Mouse (Mus musculus) heart, embryonic 14.5 days (tissue): ENCODE measurements around the gene Cops4. TPM values are rescaled to one million over a fixed set of nuclear protein-coding genes. Genes with fewer than 3 reads are reported as not detected.

Experiments used
- ATAC-seq: fragments of 200-750 bp; cut with Nextera tagmentation; 2 replicates; pipeline ENCODE4 v1.8.0; 2017; ENCODE audit warnings: low read depth, moderate TSS enrichment; ENCODE audit not compliant: insufficient number of reproducible peaks, insufficient read depth, low FRiP score
- H3K27ac ChIP-seq, 2 experiments: fragments of 200-500 bp in 1 of 2; fragments of 300-500 bp in 1 of 2; sonication (generic) in 1 of 2; replicated peaks in 1 of 2; 2 replicates each; pipeline ENCODE4 v1.5.1; 2012 to 2014; ENCODE audit warnings: low read depth in 2 of 2, low read length in 2 of 2, control low read depth in 1 of 2, mild to moderate bottlenecking in 1 of 2, mixed read lengths in 1 of 2; ENCODE audit not compliant: control insufficient read depth in 1 of 2, insufficient read depth in 1 of 2
- H3K27me3 ChIP-seq: fragments of 300-500 bp; sonication (generic); 2 replicates; pipeline ENCODE4 v1.6.1; 2014; ENCODE audit warnings: mild to moderate bottlenecking, low read length, control low read depth; ENCODE audit not compliant: control insufficient read depth, insufficient read depth
- H3K36me3 ChIP-seq: fragments of 300-500 bp; sonication (generic); 2 replicates; pipeline ENCODE4 v1.6.1; 2014; ENCODE audit warnings: mild to moderate bottlenecking, control low read depth, low read length, mixed read lengths; ENCODE audit not compliant: control insufficient read depth, insufficient read depth
- H3K4me1 ChIP-seq, 2 experiments: fragments of 200-500 bp in 1 of 2; fragments of 300-500 bp in 1 of 2; sonication (generic) in 1 of 2; 2 replicates each; pipeline ENCODE4 v1.6.1; 2012 to 2014; ENCODE audit warnings: low read length in 2 of 2, control low read depth in 1 of 2, mixed read lengths in 1 of 2; ENCODE audit not compliant: control insufficient read depth in 2 of 2, insufficient read depth in 2 of 2
- H3K4me2 ChIP-seq: fragments of 300-500 bp; sonication (generic); 2 replicates; pipeline ENCODE4 v1.6.1; 2014; ENCODE audit warnings: mild to moderate bottlenecking, low read length
- H3K4me3 ChIP-seq, 2 experiments: fragments of 200-500 bp in 1 of 2; fragments of 300-500 bp in 1 of 2; sonication (generic) in 1 of 2; 2 replicates each; pipeline ENCODE4 v1.5.1; 2012 to 2014; ENCODE audit warnings: low read length in 2 of 2, mild to moderate bottlenecking in 2 of 2, control low read depth in 1 of 2, low read depth in 1 of 2, moderate library complexity in 1 of 2; ENCODE audit not compliant: control insufficient read depth in 1 of 2, insufficient read depth in 1 of 2
- H3K9ac ChIP-seq: fragments of 300-500 bp; sonication (generic); 2 replicates; pipeline ENCODE4 v1.6.1; 2014; ENCODE audit warnings: mild to moderate bottlenecking, low read length
- H3K9me3 ChIP-seq: fragments of 300-500 bp; sonication (generic); 2 replicates; pipeline ENCODE4 v1.6.1; 2016; ENCODE audit warnings: low read length, control low read depth; ENCODE audit not compliant: control insufficient read depth
- WGBS: fragments of 180-500 bp; shearing (Covaris S2); extraction: QIAGEN DNeasy Blood & Tissue Kit; methylation state at CpG from one replicate; pipeline ENCODE4 v1.1.7; 2014; 5-methylcytosine and 5-hydroxymethylcytosine counted together
- polyA plus RNA-seq: library from polyadenylated mRNA; unstranded; fragments of >200 nt; fragmentation: Nextera tagmentation; extraction: Ambion mirVana; gene quantifications from 2 replicates; pipeline ENCODE4 v1.2.1, GENCODE M21; 2014

Gene Cops4
- polyA plus RNA-seq, 1 experiment from 2014 or later: 157 TPM

GRCm38 (mm10) chr5:100536638-100537037 lies 18.5 kb downstream of the Cops4 start:
- H3K4me2 ChIP-seq: no peak overlapping the region
- H3K36me3 ChIP-seq: peaks cover 76% of the 10 kb centered on the region
- ATAC-seq: no peak
- WGBS: 81% methylated on average over 3 of the region's 3 CpGs
- H3K27ac ChIP-seq: no peak overlapping the region
- H3K4me3 ChIP-seq: no peak overlapping the region
- H3K9me3 ChIP-seq: no peaks in the 10 kb centered on the region
- H3K9ac ChIP-seq: no peak overlapping the region
- H3K27me3 ChIP-seq: no peaks in the 10 kb centered on the region
- no peaks in the 10 kb centered on the region for H3K4me1 ChIP-seq

DNA sequence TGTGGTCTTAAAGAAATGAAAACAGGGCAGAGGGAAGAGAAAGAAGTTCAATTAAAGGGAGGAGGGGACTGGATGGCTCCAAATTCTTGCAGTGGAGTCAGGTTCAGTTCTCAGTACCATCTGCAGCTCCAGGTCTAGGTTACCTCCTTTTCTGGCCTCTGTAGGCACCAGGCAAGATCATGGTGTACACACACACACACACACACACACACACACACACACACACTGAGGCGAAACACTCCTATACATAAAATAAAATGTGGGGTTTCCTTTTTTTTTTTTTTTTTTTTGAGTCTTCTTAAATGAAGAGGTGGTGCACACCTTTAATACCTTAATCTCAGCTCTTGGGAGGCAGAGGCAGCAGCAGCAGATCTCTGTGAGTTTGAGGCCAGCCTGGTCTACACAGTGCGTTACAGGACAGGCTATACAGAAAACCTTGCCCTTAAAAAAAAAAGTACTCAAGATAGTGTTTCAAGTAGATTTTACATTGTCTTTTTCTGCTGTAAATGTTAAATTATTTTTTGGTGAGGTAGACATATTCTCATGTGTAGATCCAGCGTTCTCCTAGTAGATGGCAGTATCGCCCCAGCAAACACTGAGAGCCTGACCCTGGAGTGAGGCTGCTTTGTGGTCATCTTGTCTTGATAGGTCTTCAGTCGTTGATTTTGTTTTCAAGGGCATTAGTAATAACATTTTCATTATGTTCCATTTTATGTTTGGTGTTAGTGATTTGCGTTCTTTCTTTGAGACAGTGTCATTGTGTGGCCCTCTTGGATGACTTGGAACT lies 28.4 kb downstream of the Cops4 start:
- Histone ChIP-seq H3K36me3 (peaks cover 77% of the 10 kb centered on the region), H3K9ac (no peak overlapping the region), H3K4me1 (no peaks in the 10 kb centered on the region), H3K27me3 (no peaks in the 10 kb centered on the region), H3K4me3 (no peak overlapping the region), H3K27ac (no peak overlapping the region), H3K9me3 (no peaks in the 10 kb centered on the region), H3K4me2 (no peak overlapping the region)
- 83% methylated on average over 6 of the region's 6 CpGs for WGBS
- ATAC-seq: no peak

- 87% methylated on average over 2 of the region's 2 CpGs for WGBS
- Histone ChIP-seq H3K36me3 (peaks cover 61% of the 10 kb centered on the region), H3K27ac (no peak overlapping the region), H3K27me3 (no peaks in the 10 kb centered on the region), H3K4me3 (no peak overlapping the region), H3K9ac (no peak overlapping the region), H3K9me3 (no peaks in the 10 kb centered on the region), H3K4me1 (peaks cover 0 to under 1% of the 10 kb centered on the region in 2 experiments; a peak in 1 of 4 replicates), H3K4me2 (no peak overlapping the region)
- no peak for ATAC-seq
These were observed 30.1 kb downstream of the Cops4 start for GRCm38 (mm10) chr5:100548236-100548635.

DNA sequence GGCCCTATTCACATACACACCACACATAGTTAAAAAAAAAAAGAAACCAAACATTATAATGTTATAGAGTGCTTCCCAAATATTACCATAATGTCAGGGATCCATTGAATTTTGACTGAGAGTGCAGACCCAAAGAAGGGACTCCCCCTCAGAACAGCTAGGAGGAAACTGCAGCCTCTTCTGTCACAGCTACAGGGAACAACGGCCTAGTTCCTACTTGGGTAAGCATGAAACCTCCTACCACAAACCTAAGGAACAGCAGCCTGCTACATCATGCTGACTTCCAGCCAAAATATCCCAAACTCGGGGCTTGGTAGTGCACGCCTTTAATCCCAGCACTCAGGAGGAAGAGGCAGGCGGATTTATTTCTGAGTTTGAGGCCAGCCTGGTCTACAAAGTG lies 31.2 kb downstream of the Cops4 start:
- Histone ChIP-seq H3K27me3 (no peaks in the 10 kb centered on the region), H3K4me3 (no peak overlapping the region), H3K36me3 (peaks cover 50% of the 10 kb centered on the region), H3K4me2 (no peak overlapping the region), H3K27ac (no peak overlapping the region), H3K9ac (no peak overlapping the region), H3K4me1 (peaks cover 0 to 3% of the 10 kb centered on the region in 2 experiments; a peak in 1 of 4 replicates), H3K9me3 (no peaks in the 10 kb centered on the region)
- WGBS: 93% methylated on average over 4 of the region's 4 CpGs
- no peak for ATAC-seq

GRCm38 (mm10) chr5:100550151-100550550 lies 32.0 kb downstream of the Cops4 start:
- no peak overlapping the region for H3K27ac ChIP-seq
- H3K4me3 ChIP-seq: no peak overlapping the region
- no peak overlapping the region for H3K9ac ChIP-seq
- no peaks in the 10 kb centered on the region for H3K9me3 ChIP-seq
- no peak overlapping the region for H3K4me2 ChIP-seq
- H3K4me1 ChIP-seq: peaks cover 0 to 3% of the 10 kb centered on the region in 2 experiments; a peak in 1 of 4 replicates
- H3K36me3 ChIP-seq: peaks cover 42% of the 10 kb centered on the region
- no peak for ATAC-seq
- 96% methylated on average over 1 of the region's 1 CpGs for WGBS
- H3K27me3 ChIP-seq: no peaks in the 10 kb centered on the region

GRCm38 (mm10) chr5:100551952-100552351 lies 33.8 kb downstream of the Cops4 start:
- Histone ChIP-seq H3K9me3 (no peaks in the 10 kb centered on the region), H3K4me3 (no peak overlapping the region), H3K36me3 (peaks cover 25% of the 10 kb centered on the region), H3K4me2 (no peak overlapping the region), H3K9ac (no peak overlapping the region), H3K4me1 (peaks cover 0 to 3% of the 10 kb centered on the region in 2 experiments; a peak in 1 of 4 replicates), H3K27me3 (no peaks in the 10 kb centered on the region), H3K27ac (no peak overlapping the region)
- no peak for ATAC-seq
- WGBS: 56% methylated on average over 2 of the region's 2 CpGs

- H3K4me1 ChIP-seq: peaks cover 0 to 3% of the 10 kb centered on the region in 2 experiments; a peak in 1 of 4 replicates
- no peaks in the 10 kb centered on the region for H3K9me3 ChIP-seq
- H3K27ac ChIP-seq: no peak overlapping the region
- no peak overlapping the region for H3K9ac ChIP-seq
- H3K27me3 ChIP-seq: no peaks in the 10 kb centered on the region
- H3K36me3 ChIP-seq: peaks cover 11% of the 10 kb centered on the region
- H3K4me2 ChIP-seq: no peak overlapping the region
- no peak overlapping the region for H3K4me3 ChIP-seq
- ATAC-seq: no peak
- WGBS: 64% methylated on average over 8 of the region's 8 CpGs
These were observed 35.3 kb downstream of the Cops4 start for GRCm38 (mm10) chr5:100553426-100553825.
